Mouse (Mus musculus): ENCODE data around the gene Frmd4b.
"Not testable (repeated sequence)": the region's sequence is repeated elsewhere in the genome, so short reads cannot be mapped to it uniquely, and the experiment has no call there.

Frmd4b gene

GRCm38 (mm10) chr6:97463898-97464524 lies 153.3 kb downstream of the Frmd4b start:
- peak; percentile 83 to 94 for DNase-seq

DNA sequence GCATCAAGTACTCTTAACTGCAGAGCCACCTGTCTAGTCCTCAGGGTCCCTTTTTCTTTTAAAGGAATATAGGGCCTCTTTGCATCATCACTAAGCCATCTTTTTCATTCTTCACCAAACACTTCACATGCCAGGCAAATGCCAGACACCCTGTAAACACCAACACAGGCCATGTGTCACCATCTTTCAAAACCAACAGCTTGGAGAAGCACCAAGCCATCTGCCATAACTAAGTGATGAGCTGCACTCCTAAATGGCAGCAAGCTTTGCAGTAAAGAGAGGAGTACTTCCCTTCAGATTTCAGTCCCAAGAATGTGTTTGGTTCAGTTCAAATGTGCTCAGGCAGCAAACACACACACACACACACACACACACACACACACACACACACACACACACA lies 154.9 kb downstream of the Frmd4b start:
- peak in 1 of 2 experiments; percentile 25 for DNase-seq

- peak in 1 of 2 experiments; percentile 35 for DNase-seq
Measured at GRCm38 (mm10) chr6:97459112-97459511, 158.2 kb downstream of the Frmd4b start.

DNA sequence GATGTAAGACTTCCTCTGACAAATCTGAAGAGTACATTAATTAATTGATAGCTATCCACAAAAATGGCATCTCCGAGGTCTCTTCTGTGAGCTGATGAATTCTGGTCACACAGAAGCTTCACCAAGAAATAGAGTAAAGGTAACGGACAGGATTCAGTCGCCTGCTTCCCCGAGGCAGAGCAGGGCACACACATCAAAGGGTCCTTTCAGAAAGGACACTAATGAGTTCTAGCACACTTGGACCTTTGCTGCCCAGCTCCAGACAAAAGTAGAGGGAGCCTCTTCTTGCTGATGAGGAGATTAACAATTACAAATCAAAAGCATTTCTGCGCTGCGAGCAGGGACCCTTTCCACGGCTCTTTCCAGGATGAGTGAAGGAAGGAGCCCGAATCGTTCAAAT lies 159.0 kb downstream of the Frmd4b start:
- peak in 1 of 2 experiments; percentile 32 for DNase-seq

DNA sequence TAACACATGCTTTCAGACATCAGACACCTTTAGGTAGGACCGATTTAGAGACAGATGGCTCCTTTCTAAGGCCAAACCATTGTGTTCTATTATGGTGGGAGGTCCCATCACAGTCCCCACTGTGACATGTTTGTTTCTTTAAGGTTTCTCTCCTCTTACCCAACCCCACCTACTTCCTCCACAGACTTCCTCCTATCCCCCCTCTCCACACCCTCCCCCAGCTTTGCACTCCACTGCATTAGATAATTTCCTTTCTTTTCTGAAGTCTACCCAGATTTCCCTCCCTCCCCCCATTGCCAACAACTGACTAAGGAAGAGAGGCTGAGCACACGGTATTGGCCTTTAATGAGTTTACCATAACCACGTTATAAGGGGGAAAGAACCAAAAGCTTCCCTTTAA lies 159.4 kb downstream of the Frmd4b start:
- DNase-seq, result peak; percentile 42 to 78

GRCm38 (mm10) chr6:97457210-97457609 lies 160.1 kb downstream of the Frmd4b start:
- DNase-seq, result peak; percentile 40 to 69

GRCm38 (mm10) chr6:97452223-97452622 lies 165.1 kb downstream of the Frmd4b start:
- no peak for DNase-seq

GRCm38 (mm10) chr6:97449806-97450205 lies 167.5 kb downstream of the Frmd4b start:
- peak in 1 of 2 experiments; percentile 71 for DNase-seq

- peak; percentile 83 to 95 for DNase-seq
Measured at GRCm38 (mm10) chr6:97447020-97447419, 170.3 kb downstream of the Frmd4b start.

DNA sequence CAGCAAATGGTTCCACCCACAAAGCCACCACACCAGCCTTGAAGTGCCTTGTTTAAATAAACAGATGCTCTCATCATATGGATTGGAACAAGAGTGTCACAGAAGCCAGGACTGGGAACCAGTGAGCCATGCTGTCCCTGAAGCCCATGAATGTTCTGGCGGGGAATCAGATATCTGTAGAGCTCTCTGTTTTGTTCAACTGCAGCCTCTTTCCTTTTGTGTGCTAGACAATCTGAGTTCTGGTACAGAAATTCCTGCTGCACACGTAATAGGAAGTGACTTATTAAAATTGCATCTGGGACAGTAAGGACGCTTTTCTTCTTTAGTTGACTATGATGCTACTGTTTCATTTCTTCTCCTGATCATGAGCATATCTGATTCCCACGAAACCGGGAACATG lies 173.2 kb downstream of the Frmd4b start:
- DNase-seq, result no peak

DNA sequence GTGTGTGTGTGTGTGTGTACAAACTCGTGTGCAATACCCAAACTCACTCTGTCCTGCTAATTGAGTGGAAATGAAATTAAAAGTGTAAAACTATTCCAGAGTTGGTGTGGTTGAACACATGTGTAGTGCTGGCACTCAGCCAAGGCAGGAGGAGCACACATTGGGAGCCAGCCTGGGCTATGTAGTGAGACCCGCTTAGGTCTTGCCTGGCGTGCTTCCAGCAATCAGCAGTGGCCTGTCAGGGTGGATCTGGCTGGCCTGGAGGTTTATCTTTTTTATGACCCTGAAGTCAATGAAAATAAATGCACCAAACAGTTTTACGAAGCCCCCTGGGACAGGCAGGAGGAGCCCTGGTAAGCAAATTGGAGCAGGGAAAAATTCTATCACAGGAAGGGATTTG lies 173.8 kb downstream of the Frmd4b start:
- DNase-seq, result peak; percentile 66 to 76

DNA sequence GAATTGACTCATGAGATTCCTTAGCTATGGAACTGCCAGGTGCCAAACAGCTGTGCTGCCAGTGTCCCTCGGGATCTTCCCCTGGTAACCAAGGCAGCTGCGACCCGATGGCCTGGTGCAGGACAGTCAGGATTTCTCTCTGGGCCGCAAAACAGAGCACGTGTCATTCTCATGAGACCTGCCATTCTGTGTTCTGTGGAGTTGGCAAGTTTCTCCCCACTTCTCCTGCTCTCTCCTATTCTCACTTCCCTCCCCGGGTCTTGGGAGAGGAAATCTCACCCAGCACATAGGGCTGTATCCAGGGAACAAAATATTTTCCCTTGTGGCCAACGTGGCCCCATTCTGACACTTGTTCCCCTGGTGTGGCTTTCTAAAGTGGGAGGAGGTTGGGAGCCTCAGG lies 176.0 kb downstream of the Frmd4b start:
- peak in 1 of 2 experiments; percentile 59 for DNase-seq

DNA sequence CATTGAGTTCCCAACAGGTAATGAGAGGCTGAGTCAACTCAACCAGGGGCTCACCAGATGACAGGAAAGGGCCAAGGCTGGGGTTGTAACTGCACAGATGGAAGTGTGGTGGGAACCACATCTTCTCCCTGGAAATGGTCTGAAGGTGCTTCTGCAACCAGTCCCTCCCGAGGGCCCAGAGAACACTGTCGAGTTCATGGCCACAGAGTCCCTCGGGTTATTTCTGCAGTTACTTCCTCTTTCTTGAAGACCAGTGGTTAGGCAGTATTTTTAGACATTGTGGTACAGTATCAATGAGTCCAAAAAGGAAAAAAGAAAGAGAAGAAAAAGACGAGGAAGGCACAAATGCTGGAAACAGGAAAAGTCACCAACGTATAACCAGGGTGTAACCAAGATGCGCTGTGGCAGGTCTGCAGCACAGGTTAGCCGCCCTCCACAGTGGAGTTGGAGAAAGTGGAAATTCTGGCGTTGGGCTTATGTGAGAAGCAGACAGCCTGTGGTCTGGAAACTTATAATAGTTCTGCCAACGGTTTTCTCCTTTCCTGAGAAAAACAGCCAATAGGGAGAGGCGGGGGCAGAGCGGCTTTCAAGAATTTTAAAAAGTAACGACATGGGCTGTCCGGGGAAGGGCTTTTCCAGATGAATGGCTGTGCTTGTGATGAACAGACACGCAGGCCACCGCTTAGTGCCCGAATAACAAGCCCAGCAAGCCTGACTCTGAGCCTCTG lies 178.3 kb downstream of the Frmd4b start:
- peak in 1 of 2 experiments; percentile 47 for DNase-seq

DNA sequence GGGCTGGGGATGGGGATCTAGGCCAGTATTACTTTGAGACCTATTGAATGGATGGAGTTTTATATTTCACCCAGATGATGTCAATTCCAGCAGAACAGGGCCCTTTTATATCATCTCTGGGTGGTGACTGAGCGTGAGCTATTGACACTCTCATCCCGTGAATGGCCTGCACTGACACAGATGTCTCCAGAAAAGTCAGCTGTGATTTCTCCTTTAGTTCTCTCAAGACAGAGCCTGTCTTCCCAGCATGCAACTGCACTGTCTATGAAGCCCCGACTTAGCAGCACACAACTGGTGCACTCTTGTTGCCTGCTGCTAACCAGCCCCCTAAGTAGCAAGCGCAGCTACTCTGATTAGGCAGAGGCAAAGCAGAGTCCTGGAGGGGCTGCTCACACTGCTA lies 182.6 kb downstream of the Frmd4b start:
- no peak for DNase-seq

DNA sequence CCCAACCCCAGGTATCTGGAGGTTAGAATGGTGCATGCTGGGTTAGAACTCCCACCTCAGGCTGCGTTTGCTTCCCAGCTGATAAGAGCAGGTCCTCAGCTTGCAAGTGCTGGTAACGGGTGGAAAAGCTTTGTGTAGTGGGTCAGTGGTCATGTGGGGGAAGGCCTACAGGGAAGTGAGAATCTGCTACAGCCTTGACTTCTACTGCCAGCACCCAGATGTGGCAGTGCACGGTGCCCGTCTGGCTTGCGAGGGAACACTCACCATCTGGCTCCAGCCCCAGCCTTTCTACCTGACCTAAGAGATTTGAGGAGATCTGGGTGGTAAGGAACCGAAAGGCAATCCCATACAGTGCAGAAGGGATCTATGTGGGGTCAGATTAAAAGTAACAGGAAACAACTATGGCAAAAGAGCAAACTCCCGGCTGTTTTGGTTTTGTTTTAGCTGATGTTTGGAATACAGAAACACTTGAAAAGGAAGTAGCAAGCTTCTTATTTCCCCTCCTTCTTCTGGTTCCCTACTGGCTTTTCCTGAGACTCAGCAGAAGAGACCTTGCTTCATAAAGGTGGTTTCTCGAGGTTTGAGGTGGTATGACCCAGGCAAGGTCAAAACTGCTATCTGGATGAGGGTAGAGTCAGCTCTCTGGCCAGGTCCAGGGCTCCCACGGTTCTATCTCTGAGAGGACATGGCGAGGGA lies 185.9 kb downstream of the Frmd4b start:
- no peak for DNase-seq

- DNase-seq, result no peak
Measured at GRCm38 (mm10) chr6:97430519-97430918, 186.8 kb downstream of the Frmd4b start.

DNA sequence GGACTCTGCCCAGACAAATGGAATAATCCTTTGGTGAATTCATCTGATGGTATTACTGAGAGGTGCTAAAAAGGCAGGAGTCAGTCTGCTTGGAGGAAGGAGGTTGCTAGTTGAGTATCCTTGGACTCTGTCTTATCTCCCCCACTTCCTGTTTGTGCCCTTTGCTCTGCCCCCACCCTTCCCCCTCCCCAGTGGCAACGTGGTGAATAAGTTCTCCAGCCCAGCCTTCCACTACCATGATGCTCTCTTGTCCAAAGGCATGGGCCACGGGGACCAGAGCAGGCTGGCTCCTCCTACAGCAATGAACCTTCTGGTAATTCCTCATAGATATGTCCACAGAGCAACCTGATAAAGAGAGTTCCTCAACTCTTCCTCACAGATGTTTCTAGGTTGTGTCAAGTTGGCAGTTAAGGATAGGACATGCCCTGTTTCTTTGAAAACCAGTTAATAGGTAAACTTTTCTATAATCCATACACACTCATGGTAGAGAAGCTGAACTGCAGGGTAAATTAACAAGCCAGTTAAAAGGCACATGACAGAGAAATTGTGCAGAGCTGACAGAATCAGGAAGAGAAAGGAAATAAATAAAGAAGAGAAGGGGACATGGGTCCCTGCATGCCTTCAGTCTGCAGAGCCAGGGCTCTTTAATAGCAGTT lies 187.5 kb downstream of the Frmd4b start:
- DNase-seq, result peak; percentile 21 to 76

GRCm38 (mm10) chr6:97419771-97420446 lies 197.4 kb downstream of the Frmd4b start:
- DNase-seq, result peak; percentile 68 to 89

DNA sequence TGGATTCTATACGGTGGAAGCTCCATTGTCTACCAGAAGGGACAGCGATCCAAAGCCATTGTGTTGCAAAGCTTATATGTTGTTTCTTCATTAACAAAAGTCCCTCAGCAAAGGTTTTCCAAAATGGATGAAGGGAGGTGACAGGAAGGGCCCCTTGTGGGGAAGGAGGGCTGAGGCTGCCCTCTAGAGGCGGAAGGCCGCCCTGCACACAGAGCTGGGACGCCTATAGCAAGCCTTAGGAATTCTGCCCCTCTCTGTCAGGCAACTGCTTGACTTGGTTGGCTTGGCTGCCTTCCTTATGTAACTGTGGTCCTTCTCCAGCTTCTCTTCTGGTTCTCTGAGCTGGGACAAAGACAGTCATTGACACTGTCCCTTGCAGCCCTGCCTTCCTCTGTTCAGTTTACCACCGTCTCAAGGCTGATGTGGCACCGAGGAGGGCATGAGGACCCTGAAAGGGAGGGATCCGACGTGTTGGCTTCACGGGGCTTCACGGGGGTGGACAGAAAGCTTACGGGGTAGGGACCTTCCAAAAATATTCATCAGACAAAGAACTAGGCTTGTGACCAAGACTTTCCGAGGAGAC lies 200.3 kb downstream of the Frmd4b start:
- DNase-seq, result peak; percentile 75 to 83

DNA sequence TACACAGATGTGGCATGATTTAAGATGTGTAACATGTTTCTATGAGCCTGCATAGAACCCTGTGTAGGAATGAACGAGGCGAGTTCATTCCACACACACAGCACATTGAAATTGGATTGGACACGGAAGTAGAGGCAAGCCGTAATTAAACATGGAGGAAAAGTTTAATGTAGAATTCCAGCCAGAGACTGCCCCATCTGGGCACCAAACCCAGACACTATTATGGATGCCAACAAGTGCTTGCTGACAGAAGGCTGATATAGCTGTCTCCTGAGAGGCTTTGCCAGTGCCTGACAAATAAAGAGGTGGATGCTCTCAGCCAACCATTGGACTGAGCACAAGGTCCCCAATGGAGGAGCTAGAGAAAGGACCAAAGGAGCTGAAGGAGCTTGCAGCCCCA lies 201.8 kb downstream of the Frmd4b start:
- not testable (repeated sequence) for DNase-seq

DNA sequence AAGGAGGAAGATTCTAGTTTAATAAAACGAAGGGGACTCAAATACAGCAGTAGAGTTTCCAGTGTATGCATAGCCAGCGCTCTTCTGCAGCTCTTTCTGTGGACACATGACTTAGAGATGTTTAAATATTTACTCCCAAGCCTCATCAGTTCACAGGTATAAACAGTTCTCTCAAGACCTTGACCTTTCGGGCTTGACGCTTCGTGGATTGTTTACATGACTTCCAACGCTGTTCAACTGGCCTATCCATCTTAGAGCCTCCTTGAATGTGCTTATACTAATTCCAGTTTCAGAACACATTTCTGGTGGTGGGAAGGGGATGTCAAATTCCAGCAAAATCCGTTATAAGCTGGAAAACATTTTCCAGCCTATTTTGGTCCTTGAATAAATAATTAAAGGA lies 203.9 kb downstream of the Frmd4b start:
- DNase-seq, result peak; percentile 50 to 57

DNA sequence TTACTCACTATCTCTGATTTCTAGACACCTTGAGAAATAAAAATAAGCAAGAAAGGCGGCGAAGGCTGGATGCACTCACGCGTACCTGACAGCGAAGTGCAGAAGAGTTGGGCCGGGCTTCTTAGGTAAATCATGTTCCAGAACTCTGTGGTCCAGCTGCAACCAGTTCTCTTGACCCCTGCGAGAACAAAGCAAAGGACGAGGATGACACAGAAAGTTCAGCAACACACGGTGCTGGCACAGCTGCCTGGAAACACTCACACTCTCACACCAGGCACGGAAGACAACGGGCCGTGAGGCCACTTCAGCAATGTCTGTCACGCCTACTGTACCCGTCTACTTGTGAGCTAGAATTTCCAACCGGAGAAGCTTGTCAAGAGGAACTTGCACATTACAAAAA lies 204.9 kb downstream of the Frmd4b start:
- DNase-seq, result peak in 1 of 2 experiments; percentile 55
